Mouse (Mus musculus): ENCODE measurements around the gene Trim61. TPM values are rescaled to one million over a fixed set of nuclear protein-coding genes. Genes with fewer than 3 reads are reported as not detected.

Trim61 gene
- polyA plus RNA-seq (2012; rRNA removed; ENCODE audit: low replicate concordance): not detected in 2 replicates

DNA sequence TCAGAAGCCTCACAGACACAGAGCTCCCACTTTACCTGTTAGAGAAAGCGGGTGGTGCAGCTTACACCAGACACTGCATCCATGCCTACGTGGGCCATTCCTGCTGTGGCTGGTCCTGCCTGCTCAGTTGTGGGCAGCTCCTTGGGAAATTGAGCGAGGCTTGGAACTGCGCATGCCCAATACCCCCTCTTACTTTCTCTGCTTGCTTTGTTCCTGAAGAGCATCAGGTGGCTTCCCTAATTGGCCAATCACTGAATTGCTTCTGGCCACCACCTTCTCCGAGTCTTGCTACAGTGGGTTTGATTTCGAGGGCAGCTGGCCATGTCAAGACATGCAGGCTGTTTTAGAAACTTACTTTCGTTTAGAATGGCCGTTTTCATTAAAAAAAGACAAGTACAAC lies at the start of gene Trim61, which contains the start of gene Trim60:
TSS of gene Trim61 (minus strand) at position 101 of the 400 bp plus-strand sequence.
TSS of gene Trim60 (minus strand) at position 162 of the 400 bp plus-strand sequence.

GRCm38 (mm10) chr8:65037117-65037533 lies 18.8 kb upstream of the Trim61 start, which contains the start of gene Apela:
TSS of gene Apela (minus strand) at chr8:65037336.

GRCm38 (mm10) chr8:64987731-64988130 lies 30.6 kb downstream of the Trim61 start, which contains the start of gene Trim75:
TSS of gene Trim75 (minus strand) at chr8:64987831.

Other genes with a start within 250 kb of the Trim61 start
- 15.0 and 20.5 TPM in 2 replicates for gene Klhl2, start 168.5 kb downstream of the Trim61 start, polyA plus RNA-seq (2012; rRNA removed; ENCODE audit: low replicate concordance)
- 81.5 and 103 TPM in 2 replicates for gene Tmem192, start 71.3 kb downstream of the Trim61 start, polyA plus RNA-seq (2012; rRNA removed; ENCODE audit: low replicate concordance)
- gene Trim75, start 30.7 kb downstream of the Trim61 start, polyA plus RNA-seq (2012; rRNA removed; ENCODE audit: low replicate concordance): not detected in 2 replicates
- gene Trim60, start 61 bp upstream of the Trim61 start, polyA plus RNA-seq (2012; rRNA removed; ENCODE audit: low replicate concordance): not detected in 2 replicates
- gene Apela, start 18.8 kb upstream of the Trim61 start, polyA plus RNA-seq (2012; rRNA removed; ENCODE audit: low replicate concordance): 0.34 TPM in 1 of 2 replicates, not detected in the other
- gene Gm10663, start 56.5 kb upstream of the Trim61 start, polyA plus RNA-seq (2012; rRNA removed; ENCODE audit: low replicate concordance): not detected in 2 replicates
- gene BC030870, start 111.0 kb upstream of the Trim61 start, polyA plus RNA-seq (2012; rRNA removed; ENCODE audit: low replicate concordance): 0.11 and 1.0 TPM in 2 replicates